Mouse (Mus musculus) liver, embryonic 14.5 days (tissue): ENCODE data around the gene Commd4. TPM values are rescaled to one million over a fixed set of nuclear protein-coding genes. Genes with fewer than 3 reads are reported as not detected.

Experiments
- ATAC-seq: fragments of 200-750 bp; cut with Nextera tagmentation; 2 replicates; pipeline ENCODE4 v1.8.0; 2017; ENCODE audit warnings: moderate number of reproducible peaks, mild to moderate bottlenecking, moderate library complexity; ENCODE audit not compliant: insufficient read depth
- DNase-seq, 3 experiments: peaks; one replicate each; pipeline ENCODE4 v3.0.0-alpha.2; 2012 to 2013; ENCODE audit warnings: low read depth in 3 of 3, low spot score in 3 of 3
- H3K27ac ChIP-seq: fragments of 300-500 bp; sonication (generic); 2 replicates; pipeline ENCODE4 v1.5.1; 2014; ENCODE audit warnings: moderate library complexity, mild to moderate bottlenecking, control low read depth, inconsistent platforms
- H3K27me3 ChIP-seq: fragments of 300-500 bp; sonication (generic); 2 replicates; pipeline ENCODE4 v1.6.1; 2014; ENCODE audit warnings: mild to moderate bottlenecking, low read length, moderate library complexity; ENCODE audit not compliant: control insufficient read depth, insufficient read depth
- H3K36me3 ChIP-seq: fragments of 300-500 bp; sonication (generic); replicated peaks from 2 replicates; pipeline ENCODE4 v1.6.1; 2014; ENCODE audit warnings: low read depth; ENCODE audit not compliant: control insufficient read depth, insufficient read depth
- H3K4me1 ChIP-seq, 2 experiments: fragments of 200-500 bp in 1 of 2; fragments of 300-500 bp in 1 of 2; sonication (generic) in 1 of 2; replicated peaks; 2 replicates each; pipeline ENCODE4 v1.6.1; 2012 to 2014; ENCODE audit warnings: antibody characterized with exemption in 1 of 2, inconsistent platforms in 1 of 2, low read length in 1 of 2; ENCODE audit not compliant: control insufficient read depth in 2 of 2, insufficient read depth in 2 of 2
- H3K4me2 ChIP-seq: fragments of 300-500 bp; sonication (generic); 2 replicates; pipeline ENCODE4 v1.6.1; 2014; ENCODE audit warnings: low read depth, mild to moderate bottlenecking, control low read depth, moderate library complexity
- H3K4me3 ChIP-seq, 2 experiments: fragments of 200-500 bp in 1 of 2; fragments of 300-500 bp in 1 of 2; sonication (generic) in 1 of 2; 2 replicates each; pipeline ENCODE4 v1.5.1; 2012 to 2014; ENCODE audit warnings: low read depth in 2 of 2, low read length in 2 of 2, mild to moderate bottlenecking in 2 of 2, control low read depth in 1 of 2, inconsistent platforms in 1 of 2, moderate library complexity in 1 of 2; ENCODE audit not compliant: insufficient read depth in 1 of 2
- H3K9ac ChIP-seq: fragments of 300-500 bp; sonication (generic); replicated peaks from 2 replicates; pipeline ENCODE4 v1.6.1; 2014; ENCODE audit warnings: mild to moderate bottlenecking, control low read depth, moderate library complexity
- H3K9me3 ChIP-seq: fragments of 300-500 bp; sonication (generic); 2 replicates; pipeline ENCODE4 v1.6.1; 2016; ENCODE audit warnings: low read length, mixed read lengths; ENCODE audit not compliant: control insufficient read depth
- CTCF ChIP-seq: IDR thresholded peaks from 2 replicates; pipeline ENCODE4 v1.5.1; 2016; ENCODE audit warnings: antibody characterized with exemption, low read depth, control low read depth
- EP300 ChIP-seq: IDR thresholded peaks from 2 replicates; pipeline ENCODE4 v1.6.1; 2016; ENCODE audit warnings: antibody characterized with exemption, low read depth
- WGBS: fragments of 180-500 bp; shearing (Covaris S2); extraction: QIAGEN DNeasy Blood & Tissue Kit; methylation state at CpG from one replicate; pipeline ENCODE4 v1.1.7; 2014; ENCODE audit not compliant: insufficient replicate concordance; 5-methylcytosine and 5-hydroxymethylcytosine counted together
- polyA plus RNA-seq, 2 experiments: library from polyadenylated mRNA; depleted of rRNA in 1 of 2; stranded (reverse) in 1 of 2; unstranded in 1 of 2; fragments of >200 nt; fragmentation: Nextera tagmentation in 1 of 2; extraction: Ambion mirVana in 1 of 2; gene quantifications; 2 replicates each; pipeline versions ENCODE4 v1.2.1 to v1.2.3; 2012 to 2014

Commd4 gene
- polyA plus RNA-seq, 2 experiments = 45.8 to 57.1 TPM

- TF ChIP-seq CTCF (no peak), EP300 (no peak)
- Histone ChIP-seq H3K4me1 (no peaks in the 10 kb centered on the region), H3K4me3 (no peak overlapping the region), H3K4me2 (no peak overlapping the region), H3K36me3 (no peaks in the 10 kb centered on the region; the same call in 1 of the 2 replicates), H3K9ac (no peak overlapping the region), H3K9me3 (no peaks in the 10 kb centered on the region), H3K27ac (no peak overlapping the region), H3K27me3 (no peaks in the 10 kb centered on the region)
- DNase-seq (no peak), ATAC-seq (no peak)
- 83% methylated on average over 9 of the region's 9 CpGs for WGBS
Observed at GRCm38 (mm10) chr9:57139110-57139509, 19.0 kb downstream of the Commd4 start.

- no peak overlapping the region for H3K4me2 ChIP-seq
- WGBS = 72% methylated on average over 6 of the region's 6 CpGs
- H3K27ac ChIP-seq = no peak overlapping the region
- DNase-seq = no peak
- no peaks in the 10 kb centered on the region for H3K4me1 ChIP-seq
- H3K9me3 ChIP-seq = no peaks in the 10 kb centered on the region
- H3K36me3 ChIP-seq = no peaks in the 10 kb centered on the region; the same call in 1 of the 2 replicates
- H3K4me3 ChIP-seq = no peak overlapping the region
- no peak for ATAC-seq
- no peaks in the 10 kb centered on the region for H3K27me3 ChIP-seq
- TF ChIP-seq CTCF (no peak), EP300 (no peak)
- H3K9ac ChIP-seq = no peak overlapping the region
Observed at GRCm38 (mm10) chr9:57138507-57138906, 19.6 kb downstream of the Commd4 start.

DNA sequence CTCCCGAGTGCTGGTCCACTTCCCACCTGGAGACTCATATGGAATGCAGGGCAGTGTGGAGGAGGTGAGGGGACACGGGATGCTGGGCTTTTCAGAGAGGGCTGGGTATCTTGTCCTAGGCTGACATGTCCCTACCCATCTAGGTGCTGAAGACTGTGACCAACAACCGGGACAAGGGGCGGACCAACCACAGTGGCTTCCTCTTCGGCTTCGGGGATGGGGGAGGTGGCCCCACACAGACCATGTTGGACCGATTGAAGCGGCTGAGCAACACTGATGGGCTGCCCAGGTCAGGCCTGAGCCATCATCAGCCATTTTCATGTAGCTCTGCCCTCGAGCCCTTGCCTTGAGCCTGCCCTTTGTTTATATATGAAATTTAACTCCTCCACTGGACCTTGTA is 20.4 kb downstream of the Commd4 start:
- DNase-seq (no peak), ATAC-seq (no peak)
- Histone ChIP-seq H3K27me3 (no peaks in the 10 kb centered on the region), H3K4me2 (no peak overlapping the region), H3K9ac (no peak overlapping the region), H3K4me3 (no peak overlapping the region), H3K36me3 (no peaks in the 10 kb centered on the region; the same call in 1 of the 2 replicates), H3K4me1 (no peaks in the 10 kb centered on the region), H3K9me3 (no peaks in the 10 kb centered on the region), H3K27ac (no peak overlapping the region)
- no peak for TF ChIP-seq CTCF
- TF ChIP-seq EP300 = no peak
- WGBS = 69% methylated on average over 9 of the region's 9 CpGs

- no peak overlapping the region for H3K4me3 ChIP-seq
- ATAC-seq = no peak
- no peaks in the 10 kb centered on the region for H3K4me1 ChIP-seq
- WGBS = 71% methylated on average over 6 of the region's 6 CpGs
- no peak overlapping the region for H3K27ac ChIP-seq
- H3K9ac ChIP-seq = no peak overlapping the region
- TF ChIP-seq CTCF (no peak), EP300 (no peak)
- no peaks in the 10 kb centered on the region for H3K9me3 ChIP-seq
- DNase-seq = no peak
- no peaks in the 10 kb centered on the region for H3K27me3 ChIP-seq
- H3K36me3 ChIP-seq = no peaks in the 10 kb centered on the region; the same call in 1 of the 2 replicates
- no peak overlapping the region for H3K4me2 ChIP-seq
Observed at GRCm38 (mm10) chr9:57137246-57137645, 20.9 kb downstream of the Commd4 start.

DNA sequence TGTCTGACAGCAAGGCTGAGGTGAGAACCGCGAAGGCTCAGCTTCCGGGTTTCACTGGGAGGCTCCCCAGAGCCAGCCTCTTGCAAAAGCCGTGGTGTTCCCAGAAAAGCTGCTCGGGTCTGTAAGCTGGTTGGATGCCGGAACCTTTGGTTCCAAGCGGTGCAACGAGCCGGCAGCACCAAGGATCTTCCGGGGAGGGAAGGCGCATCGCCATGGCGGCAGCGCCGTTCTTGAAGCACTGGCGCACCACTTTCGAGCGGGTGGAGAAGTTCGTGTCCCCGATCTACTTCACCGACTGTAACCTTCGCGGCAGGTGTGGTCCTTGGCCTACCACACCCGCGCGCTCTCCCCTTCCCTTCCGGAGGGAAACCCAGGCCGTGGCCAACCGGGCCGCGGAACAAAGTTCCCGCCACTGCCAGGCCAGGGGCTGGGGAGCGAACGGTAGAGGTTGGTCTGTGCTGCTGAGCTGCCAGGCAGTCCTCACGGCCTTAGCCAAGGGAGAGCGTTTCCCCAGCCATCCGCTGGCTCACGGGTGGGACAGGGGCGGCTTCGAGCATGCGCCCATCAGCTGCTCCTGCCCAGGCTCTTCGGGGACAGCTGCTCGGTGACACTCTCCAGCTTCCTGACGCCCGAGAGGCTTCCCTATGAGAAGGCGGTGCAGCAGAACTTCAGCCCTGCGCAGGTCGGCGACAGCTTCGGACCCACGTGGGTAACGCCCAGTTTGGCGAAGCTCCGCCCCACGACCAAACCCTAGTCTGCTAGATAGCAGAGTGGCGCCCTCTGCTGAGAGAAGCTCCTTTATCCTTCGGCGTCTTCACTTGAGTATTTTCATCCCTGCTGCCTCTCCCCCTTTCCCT is 27.3 kb downstream of the Commd4 start, which contains the start of gene Man2c1:
Gene Man2c1, plus strand, starts transcription at position 114 of the 857 bp plus-strand sequence.
- peaks cover 0 to 8% of the 10 kb centered on the region in 2 experiments; a peak in 3 of 4 replicates for H3K4me1 ChIP-seq
- no peaks in the 10 kb centered on the region for H3K9me3 ChIP-seq
- under 1% methylated on average over 58 of the region's 58 CpGs for WGBS
- H3K36me3 ChIP-seq = peaks cover 27% of the 10 kb centered on the region
- peak within 1 kb of the TSS; percentile 92 for H3K4me2 ChIP-seq
- peak within 1 kb of the TSS; percentile 83 for H3K27ac ChIP-seq
- ATAC-seq (peak; percentile 90), DNase-seq (peak; percentile 88 to 89 (median 88))
- peak within 1 kb of the TSS; percentile 64 to 79 for H3K4me3 ChIP-seq
- no peaks in the 10 kb centered on the region for H3K27me3 ChIP-seq
- H3K9ac ChIP-seq = peak within 1 kb of the TSS; percentile 75
- peak; percentile 94 for TF ChIP-seq CTCF
- no peak; the same call in 1 of the 2 replicates for TF ChIP-seq EP300
